Mouse (Mus musculus) embryonic facial prominence, embryonic 13.5 days (tissue): ENCODE results near the gene Pqlc2. TPM values are rescaled to one million over a fixed set of nuclear protein-coding genes. Genes with fewer than 3 reads are reported as not detected.

Experiments
- ATAC-seq: fragments of 200-750 bp; cut with Nextera tagmentation; 2 replicates; pipeline ENCODE4 v1.8.0; 2017; ENCODE audit warnings: low read depth; ENCODE audit not compliant: insufficient number of reproducible peaks, insufficient read depth, low FRiP score, low TSS enrichment
- H3K27ac ChIP-seq: fragments of 300-500 bp; sonication (generic); 2 replicates; pipeline ENCODE4 v1.5.1; 2015; ENCODE audit warnings: moderate library complexity, mild to moderate bottlenecking, inconsistent platforms
- H3K27me3 ChIP-seq: fragments of 300-500 bp; sonication (generic); 2 replicates; pipeline ENCODE4 v1.6.1; 2015; ENCODE audit warnings: mild to moderate bottlenecking, inconsistent platforms
- H3K36me3 ChIP-seq: fragments of 300-500 bp; sonication (generic); 2 replicates; pipeline ENCODE4 v1.6.1; 2015; ENCODE audit warnings: mild to moderate bottlenecking, inconsistent platforms
- H3K4me1 ChIP-seq: fragments of 300-500 bp; sonication (generic); 2 replicates; pipeline ENCODE4 v1.6.1; 2015; ENCODE audit warnings: inconsistent platforms
- H3K4me2 ChIP-seq: fragments of 300-500 bp; sonication (generic); 2 replicates; pipeline ENCODE4 v1.6.1; 2015; ENCODE audit warnings: moderate library complexity, mild to moderate bottlenecking, inconsistent platforms
- H3K4me3 ChIP-seq: fragments of 300-500 bp; sonication (generic); 2 replicates; pipeline ENCODE4 v1.5.1; 2015; ENCODE audit warnings: mild to moderate bottlenecking, inconsistent platforms
- H3K9ac ChIP-seq: fragments of 300-500 bp; sonication (generic); 2 replicates; pipeline ENCODE4 v1.6.1; 2015; ENCODE audit warnings: mild to moderate bottlenecking, inconsistent platforms
- H3K9me3 ChIP-seq: fragments of 300-500 bp; sonication (generic); 2 replicates; pipeline ENCODE4 v1.6.1; 2016; ENCODE audit warnings: inconsistent platforms
- WGBS: fragments of 180-500 bp; shearing (Covaris S2); methylation state at CpG from one replicate; pipeline ENCODE4 v1.1.7; 2015; ENCODE audit warnings: mixed read lengths; 5-methylcytosine and 5-hydroxymethylcytosine counted together
- polyA plus RNA-seq: library from polyadenylated mRNA; unstranded; fragments of >200 nt; fragmentation: Nextera tagmentation; extraction: Ambion mirVana; gene quantifications from 2 replicates; pipeline ENCODE4 v1.2.1, GENCODE M21; 2015

The Pqlc2 gene
- polyA plus RNA-seq, 1 experiment from 2014 or later, result 16.7 TPM

DNA sequence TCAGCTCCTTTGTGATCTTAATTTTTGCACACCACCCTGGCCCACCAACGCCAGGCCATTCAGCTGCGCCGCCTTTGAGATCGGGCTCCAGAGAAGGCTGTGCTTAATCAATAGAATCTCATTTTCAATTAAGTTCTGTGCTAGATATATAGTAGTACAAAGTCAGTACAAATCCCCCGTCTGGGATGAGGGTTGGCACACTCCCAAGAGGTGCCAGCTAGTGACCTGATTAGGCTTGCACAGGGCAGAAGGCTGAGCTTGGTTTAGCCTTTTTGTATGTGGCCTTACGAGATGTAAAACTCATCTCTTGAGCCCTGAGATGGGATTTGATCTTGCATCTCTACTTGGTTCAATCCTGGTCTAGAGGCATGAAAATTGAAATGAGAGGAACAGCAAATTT, 47.5 kb downstream of the Pqlc2 start:
- 66% methylated on average over 6 of the region's 6 CpGs for WGBS
- Histone ChIP-seq H3K27ac (no peak overlapping the region), H3K27me3 (no peaks in the 10 kb centered on the region), H3K4me3 (no peak overlapping the region), H3K9me3 (no peaks in the 10 kb centered on the region), H3K4me2 (no peak overlapping the region), H3K4me1 (peaks cover 96% of the 10 kb centered on the region), H3K36me3 (peaks cover 67% of the 10 kb centered on the region), H3K9ac (no peak overlapping the region)
- no peak for ATAC-seq

DNA sequence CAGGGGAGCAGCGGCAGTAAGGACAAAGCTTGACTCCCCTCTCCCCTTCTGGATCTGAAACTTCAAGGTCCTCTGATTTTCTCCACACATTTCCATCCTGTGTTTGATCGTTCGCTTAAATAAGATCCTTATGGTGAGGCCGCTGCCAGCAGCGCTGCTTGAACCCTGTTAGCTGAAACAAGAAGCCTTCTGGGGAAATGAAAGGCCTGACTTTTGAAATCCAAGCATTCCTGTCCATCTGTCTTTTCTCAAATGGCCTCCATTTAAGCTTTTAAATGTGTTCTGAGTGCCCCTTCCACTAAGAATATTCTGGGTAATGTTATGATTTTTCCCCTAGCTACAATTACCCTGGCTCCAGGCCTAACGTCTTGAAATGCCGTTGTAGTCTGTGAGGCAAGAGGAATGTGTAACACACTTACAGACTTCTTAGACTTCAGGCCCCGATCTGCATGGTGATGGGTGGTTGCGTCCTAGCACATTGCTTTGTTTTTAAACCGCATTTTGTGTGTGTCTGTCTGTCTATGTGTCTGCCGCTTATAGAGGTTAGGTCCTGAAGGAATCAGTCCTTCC, 51.1 kb downstream of the Pqlc2 start:
- no peak overlapping the region for H3K4me3 ChIP-seq
- no peaks in the 10 kb centered on the region for H3K9me3 ChIP-seq
- H3K27ac ChIP-seq, result peak overlapping the region; percentile 98
- peaks cover 94% of the 10 kb centered on the region for H3K4me1 ChIP-seq
- H3K9ac ChIP-seq, result peak overlapping the region; percentile 44; the same call in 1 of the 2 replicates
- peaks cover 59% of the 10 kb centered on the region for H3K36me3 ChIP-seq
- WGBS, result 19% methylated on average over 11 of the region's 11 CpGs
- peak; percentile 45 for ATAC-seq
- H3K4me2 ChIP-seq, result peak overlapping the region; percentile 31
- H3K27me3 ChIP-seq, result no peaks in the 10 kb centered on the region

DNA sequence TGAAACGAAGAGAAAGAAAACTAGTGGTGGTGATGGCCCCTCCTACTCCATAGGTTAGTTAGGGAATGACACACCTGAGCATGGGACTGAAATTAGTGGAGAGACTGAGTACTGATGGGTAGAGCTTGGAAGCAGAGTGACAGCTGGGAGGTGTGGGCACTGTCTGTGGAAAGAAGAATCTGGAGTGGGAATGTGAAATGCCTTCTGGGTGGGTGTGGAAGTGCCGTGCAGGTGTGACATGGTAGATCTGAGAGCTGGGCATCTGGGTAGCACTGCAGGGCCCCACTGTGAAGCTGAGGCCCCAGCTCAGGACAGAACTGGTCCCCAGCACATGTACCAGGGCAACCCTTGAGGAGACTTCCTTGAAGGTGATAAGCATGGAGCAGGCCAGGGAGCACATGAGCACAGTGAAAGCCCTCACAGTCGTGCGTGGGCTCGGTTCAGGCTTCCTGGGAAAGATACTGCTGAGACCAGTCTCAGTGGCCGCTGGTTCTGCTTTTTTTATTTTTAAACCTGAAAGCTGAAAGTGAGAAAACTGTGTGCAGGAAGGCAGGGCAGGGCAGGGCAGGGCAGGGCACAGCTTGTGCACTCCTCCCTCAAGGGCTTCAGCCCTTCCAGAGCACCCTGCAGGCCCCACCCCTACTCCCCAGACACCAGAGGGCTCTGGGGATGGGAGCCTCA, 51.7 kb downstream of the Pqlc2 start:
- Histone ChIP-seq H3K4me1 (peaks cover 96% of the 10 kb centered on the region), H3K4me3 (no peak overlapping the region), H3K9ac (0 out of 2 replicates have a peak overlapping the region, but pooled peaks have one; percentile 44), H3K36me3 (peaks cover 53% of the 10 kb centered on the region), H3K27ac (peak overlapping the region; percentile 98), H3K9me3 (no peaks in the 10 kb centered on the region), H3K27me3 (no peaks in the 10 kb centered on the region), H3K4me2 (peak overlapping the region; percentile 31)
- WGBS, result 34% methylated on average over 6 of the region's 6 CpGs
- no peak; the same call in 1 of the 2 replicates for ATAC-seq

DNA sequence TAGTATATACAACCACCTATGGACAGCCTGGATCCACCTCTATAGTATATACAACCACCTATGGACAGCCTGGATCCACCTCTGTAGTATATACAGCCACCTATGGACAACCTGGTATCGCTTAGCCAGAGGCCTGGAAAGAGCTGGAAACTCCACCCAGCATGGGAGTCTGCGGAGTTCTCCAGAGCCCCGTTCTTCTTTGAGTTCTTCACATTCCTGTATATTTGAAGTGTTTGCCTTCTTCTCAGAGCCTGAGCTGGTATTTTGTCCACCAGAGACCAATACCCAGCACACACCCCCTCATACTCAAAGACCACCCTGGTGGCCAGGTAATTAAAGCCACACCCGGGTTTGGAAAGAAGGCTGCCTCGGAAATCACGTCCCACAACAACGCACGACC, 53.8 kb downstream of the Pqlc2 start:
- Histone ChIP-seq H3K4me2 (no peak overlapping the region), H3K9me3 (no peaks in the 10 kb centered on the region), H3K27me3 (no peaks in the 10 kb centered on the region), H3K4me3 (no peak overlapping the region), H3K27ac (peak overlapping the region; percentile 98), H3K36me3 (peaks cover 32% of the 10 kb centered on the region), H3K9ac (no peak overlapping the region), H3K4me1 (peaks cover 96% of the 10 kb centered on the region)
- 39% methylated on average over 8 of the region's 8 CpGs for WGBS
- no peak for ATAC-seq

DNA sequence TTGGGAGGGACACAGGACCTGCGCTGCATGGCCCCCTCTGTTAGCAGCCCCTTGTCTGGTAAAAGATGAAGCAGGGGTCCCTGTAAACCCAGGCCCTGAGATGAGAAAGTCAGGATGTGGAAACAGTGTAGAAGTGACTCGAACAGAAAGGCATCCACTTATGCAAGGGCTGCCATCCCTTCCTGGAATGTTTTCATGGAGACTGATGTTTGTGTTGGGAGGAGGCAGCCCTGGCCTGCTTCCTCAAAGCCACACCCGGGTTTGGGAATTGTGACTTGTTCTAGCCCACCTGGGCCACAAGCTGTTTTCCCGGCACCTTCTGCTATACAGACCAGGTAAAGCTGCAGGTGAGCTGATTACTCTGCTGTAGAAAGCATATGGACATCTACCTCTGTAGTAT, 54.4 kb downstream of the Pqlc2 start:
- Histone ChIP-seq H3K4me1 (peaks cover 96% of the 10 kb centered on the region), H3K4me3 (no peak overlapping the region), H3K27ac (peak overlapping the region; percentile 98; the same call in 1 of the 2 replicates), H3K36me3 (peaks cover 27% of the 10 kb centered on the region), H3K9me3 (no peaks in the 10 kb centered on the region), H3K9ac (no peak overlapping the region), H3K4me2 (no peak overlapping the region), H3K27me3 (no peaks in the 10 kb centered on the region)
- 77% methylated on average over 4 of the region's 4 CpGs for WGBS
- ATAC-seq, result no peak

DNA sequence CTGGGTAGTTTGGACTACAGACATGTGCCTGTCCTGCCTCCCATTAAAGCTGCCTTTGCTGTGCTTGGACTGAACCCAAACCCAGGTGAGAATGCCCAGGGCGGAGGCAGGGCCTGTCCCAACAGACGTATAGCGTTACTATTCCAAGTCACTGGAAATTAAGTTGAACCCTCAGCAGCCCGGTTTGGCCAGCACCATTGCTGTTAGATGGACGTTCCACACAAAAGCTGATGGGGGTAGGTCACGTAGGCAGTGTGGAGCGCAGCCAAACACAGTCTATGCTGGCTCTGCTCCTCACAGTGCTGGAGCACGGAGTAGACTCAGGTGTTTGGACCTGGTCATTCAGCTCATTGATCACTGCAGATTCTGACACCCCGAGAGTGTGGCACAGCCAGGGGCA, 57.3 kb downstream of the Pqlc2 start:
- no peaks in the 10 kb centered on the region for H3K9me3 ChIP-seq
- H3K27me3 ChIP-seq, result no peaks in the 10 kb centered on the region
- peaks cover 97% of the 10 kb centered on the region for H3K4me1 ChIP-seq

DNA sequence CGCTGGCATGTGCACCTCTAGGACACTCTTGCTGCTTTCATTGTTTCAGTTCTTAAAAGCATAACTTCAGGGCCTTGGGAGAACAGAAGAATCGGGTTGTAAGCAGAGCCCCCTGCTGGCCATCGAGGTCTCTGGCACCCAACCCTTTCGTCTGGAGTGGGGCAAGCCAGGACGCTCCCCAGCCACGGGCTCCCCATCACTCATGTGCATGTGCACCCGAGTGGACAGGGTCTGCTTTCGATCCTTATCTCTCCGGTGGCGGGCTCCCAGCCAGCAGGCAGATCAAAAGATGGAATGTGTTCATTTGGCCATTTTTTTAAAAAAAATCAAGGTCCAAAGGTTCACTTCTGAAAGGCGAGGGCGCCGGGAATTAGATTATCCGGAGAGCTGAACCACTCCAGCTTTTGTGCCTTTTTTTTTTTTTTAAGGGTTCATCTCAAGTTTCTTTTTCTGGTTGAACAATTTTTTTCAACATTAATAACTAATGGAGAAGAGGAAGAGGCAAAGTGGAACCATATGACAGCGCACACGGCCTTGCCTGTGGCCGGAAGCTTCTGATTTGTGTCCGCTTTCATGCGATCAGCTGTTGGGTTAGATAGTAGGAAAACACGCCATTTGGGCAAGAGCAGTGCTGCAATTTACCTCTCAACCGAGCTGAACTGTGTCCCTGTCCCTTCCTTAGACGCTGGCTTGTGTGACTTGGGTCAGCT, 58.3 kb downstream of the Pqlc2 start:
- no peaks in the 10 kb centered on the region for H3K9me3 ChIP-seq
- peak overlapping the region; percentile 41; the same call in 1 of the 2 replicates for H3K9ac ChIP-seq
- peaks cover 98% of the 10 kb centered on the region for H3K4me1 ChIP-seq
- ATAC-seq, result peak; percentile 75
- WGBS, result 16% methylated on average over 22 of the region's 22 CpGs
- peak overlapping the region; percentile 87 for H3K27ac ChIP-seq
- H3K4me3 ChIP-seq, result no peak overlapping the region
- H3K27me3 ChIP-seq, result no peaks in the 10 kb centered on the region
- peaks cover 5% of the 10 kb centered on the region for H3K36me3 ChIP-seq
- peak overlapping the region; percentile 35 for H3K4me2 ChIP-seq

More for the DNA sequence above, 57.3 kb downstream of the Pqlc2 start:
- no peak overlapping the region for H3K4me3 ChIP-seq
- no peak for ATAC-seq
- no peak overlapping the region for H3K4me2 ChIP-seq
- H3K9ac ChIP-seq, result 0 out of 2 replicates have a peak overlapping the region, but pooled peaks have one; percentile 32
- peaks cover 15% of the 10 kb centered on the region for H3K36me3 ChIP-seq
- H3K27ac ChIP-seq, result peak overlapping the region; percentile 53
- WGBS, result 58% methylated on average over 9 of the region's 9 CpGs

DNA sequence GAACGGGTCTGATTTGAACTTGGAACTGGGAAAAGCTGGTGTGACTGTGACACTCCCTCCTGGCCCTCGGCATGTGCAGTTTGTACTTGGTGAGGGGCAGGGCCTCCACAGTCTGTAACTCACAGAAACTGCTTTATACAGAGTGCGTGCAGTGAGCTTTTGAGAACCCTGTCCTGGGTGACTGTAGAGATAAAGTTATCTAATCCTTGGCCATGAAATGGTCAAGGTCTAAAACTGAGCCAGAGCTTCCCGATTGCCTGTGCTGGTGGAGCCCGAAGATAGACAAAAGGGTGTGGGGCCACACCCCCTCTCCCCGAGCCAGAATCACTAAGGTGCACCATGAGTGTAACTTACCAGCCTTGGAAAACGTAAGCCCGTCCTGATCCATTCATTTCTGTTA, 59.6 kb downstream of the Pqlc2 start:
- ATAC-seq, result no peak
- Histone ChIP-seq H3K4me2 (0 out of 2 replicates have a peak overlapping the region, but pooled peaks have one; percentile 7), H3K27ac (peak overlapping the region; percentile 87), H3K9me3 (no peaks in the 10 kb centered on the region), H3K27me3 (no peaks in the 10 kb centered on the region), H3K4me1 (peaks cover 98% of the 10 kb centered on the region), H3K36me3 (peaks cover 3% of the 10 kb centered on the region; the same call in 1 of the 2 replicates), H3K4me3 (no peak overlapping the region), H3K9ac (peak overlapping the region; percentile 28; the same call in 1 of the 2 replicates)
- 49% methylated on average over 8 of the region's 8 CpGs for WGBS

DNA sequence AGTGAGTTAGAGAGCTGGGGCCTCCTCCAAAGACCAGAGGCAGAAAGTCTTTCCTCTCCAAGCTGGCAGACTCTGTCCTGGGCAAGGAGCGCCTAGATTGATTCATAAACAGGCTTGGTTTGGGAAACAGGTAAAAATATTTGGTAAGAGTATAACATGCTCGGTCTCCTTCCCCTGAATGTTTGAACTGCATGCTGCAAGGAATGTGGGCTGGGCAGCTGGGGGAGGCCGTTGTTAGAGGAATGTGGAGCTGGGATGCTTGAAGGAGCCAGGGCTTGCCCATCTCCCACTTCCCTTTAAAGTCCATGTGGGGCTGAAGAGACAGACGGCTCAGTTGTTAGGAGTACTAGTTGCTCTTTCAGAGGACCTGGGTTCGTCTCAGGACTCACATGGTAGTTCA, 60.5 kb downstream of the Pqlc2 start:
- Histone ChIP-seq H3K9ac (no peak overlapping the region), H3K4me2 (peak overlapping the region; percentile 7; the same call in 1 of the 2 replicates), H3K4me1 (peaks cover 99% of the 10 kb centered on the region), H3K27me3 (no peaks in the 10 kb centered on the region), H3K36me3 (peaks cover 3% of the 10 kb centered on the region; the same call in 1 of the 2 replicates), H3K9me3 (no peaks in the 10 kb centered on the region), H3K27ac (peak overlapping the region; percentile 87), H3K4me3 (no peak overlapping the region)
- ATAC-seq, result no peak
- WGBS, result 30% methylated on average over 5 of the region's 5 CpGs

DNA sequence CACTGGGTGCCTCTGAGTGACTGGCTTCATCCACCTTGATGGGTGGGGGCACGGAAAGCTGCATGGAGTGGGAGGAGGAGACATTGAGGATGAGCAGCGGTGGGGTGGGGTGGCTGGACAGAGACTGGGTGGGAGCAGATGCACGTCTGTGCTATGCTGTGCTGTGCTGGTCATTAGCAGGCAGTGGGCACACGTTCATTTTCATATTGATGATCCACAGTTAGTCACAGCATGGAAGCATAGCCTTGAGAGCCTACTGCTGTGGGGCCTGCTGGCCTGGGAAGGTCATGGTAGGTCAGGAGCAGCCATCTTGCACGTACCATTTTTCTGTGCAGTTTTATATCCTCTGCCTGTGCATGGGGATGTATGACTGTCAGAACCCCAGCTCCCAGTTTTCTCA, 61.8 kb downstream of the Pqlc2 start:
- Histone ChIP-seq H3K4me1 (peaks cover 98% of the 10 kb centered on the region), H3K27ac (peak overlapping the region; percentile 87)
- 73% methylated on average over 5 of the region's 5 CpGs for WGBS

DNA sequence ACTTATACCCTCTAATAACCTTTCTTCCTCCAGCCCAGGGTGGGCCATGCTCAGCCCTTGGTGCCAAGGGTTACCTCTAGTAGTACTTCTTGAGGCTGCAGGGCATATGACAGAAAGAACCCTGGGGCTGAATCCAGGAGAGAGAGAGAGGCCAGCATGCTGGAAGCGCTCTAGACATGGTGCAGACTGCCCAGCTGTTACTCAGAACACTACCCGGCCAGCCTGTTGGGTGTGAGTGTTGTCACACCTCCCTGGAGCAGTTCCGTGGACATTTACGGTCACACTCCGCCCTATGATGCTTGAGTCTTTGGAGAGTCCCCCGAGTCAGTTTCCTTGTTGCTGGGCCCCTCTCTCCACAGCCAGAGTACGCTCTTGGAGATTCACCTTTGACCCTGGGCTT, 62.5 kb downstream of the Pqlc2 start:
- Histone ChIP-seq H3K9ac (no peak overlapping the region), H3K4me3 (no peak overlapping the region), H3K27ac (no peak overlapping the region), H3K9me3 (no peaks in the 10 kb centered on the region), H3K4me1 (peaks cover 98% of the 10 kb centered on the region), H3K27me3 (no peaks in the 10 kb centered on the region), H3K36me3 (no peaks in the 10 kb centered on the region; the same call in none of the 2 replicates), H3K4me2 (no peak overlapping the region)
- no peak for ATAC-seq
- WGBS, result 73% methylated on average over 7 of the region's 7 CpGs

More for the DNA sequence above, 61.8 kb downstream of the Pqlc2 start:
- 0 out of 2 replicates have a peak overlapping the region, but pooled peaks have one; percentile 44 for H3K9ac ChIP-seq
- no peak for ATAC-seq
- no peaks in the 10 kb centered on the region; the same call in none of the 2 replicates for H3K36me3 ChIP-seq
- no peaks in the 10 kb centered on the region for H3K9me3 ChIP-seq
- H3K4me2 ChIP-seq, result no peak overlapping the region
- H3K27me3 ChIP-seq, result no peaks in the 10 kb centered on the region
- no peak overlapping the region for H3K4me3 ChIP-seq
